Mouse (Mus musculus): ENCODE measurements around the gene Trp53tg5. TPM values are rescaled to one million over a fixed set of nuclear protein-coding genes. Genes with fewer than 3 reads are reported as not detected.

Trp53tg5 gene
- total RNA-seq, 2 experiments from 2014 or later = not detected

Other genes starting within 250 kb of the Trp53tg5 start
- not detected for gene Svs2, start 235.3 kb downstream of the Trp53tg5 start, total RNA-seq (2021)
- gene Svs3b, start 217.1 kb downstream of the Trp53tg5 start, total RNA-seq (2021) = not detected
- not detected for gene Svs4, start 195.3 kb downstream of the Trp53tg5 start, total RNA-seq (2021)
- gene Svs3a, start 184.5 kb downstream of the Trp53tg5 start, total RNA-seq (2021) = not detected
- gene Svs6, start 157.0 kb downstream of the Trp53tg5 start, total RNA-seq (2021) = not detected
- not detected for gene Svs5, start 141.0 kb downstream of the Trp53tg5 start, total RNA-seq (2021)
- 1 to 10 TPM in 1 of 2 experiments, not detected in 1; 1.1 TPM for gene Slpi, start 84.6 kb downstream of the Trp53tg5 start, total RNA-seq (2021)
- gene Rbpjl, start 70.6 kb downstream of the Trp53tg5 start, total RNA-seq (2021) = not detected
- gene Matn4, start 68.6 kb downstream of the Trp53tg5 start, total RNA-seq (2021) = 1 to 10 TPM; 1.5 to 1.7 TPM
- gene Sdc4, start 29.8 kb downstream of the Trp53tg5 start, total RNA-seq (2021) = 10 to 100 TPM; 36.5 to 50.3 TPM
- 10 to 100 TPM; 17.2 to 20.3 TPM for gene Sys1, start 16.8 kb downstream of the Trp53tg5 start, total RNA-seq (2021)
- 1 to 10 TPM; 2.5 to 5.3 TPM for gene Gm20458, start 12.8 kb downstream of the Trp53tg5 start, total RNA-seq (2021)
- gene Dbndd2, start 12.4 kb upstream of the Trp53tg5 start, total RNA-seq (2021) = 10 to 100 TPM; 24.6 to 25.8 TPM
- 10 to 100 TPM; 31.8 to 32.5 TPM for gene Pigt, start 23.8 kb upstream of the Trp53tg5 start, total RNA-seq (2021)
- gene Wfdc2, start 88.7 kb upstream of the Trp53tg5 start, total RNA-seq (2021) = under 1 TPM in 1 of 2 experiments, not detected in 1; 0.71 TPM
- gene Spint3, start 99.7 kb upstream of the Trp53tg5 start, total RNA-seq (2021) = not detected
- not detected for gene Wfdc6a, start 111.7 kb upstream of the Trp53tg5 start, total RNA-seq (2021)
- gene Eppin, start 119.9 kb upstream of the Trp53tg5 start, total RNA-seq (2021) = not detected
- gene Wfdc6b, start 139.8 kb upstream of the Trp53tg5 start, total RNA-seq (2021) = not detected
- gene Wfdc8, start 139.9 kb upstream of the Trp53tg5 start, total RNA-seq (2021) = not detected
- gene Wfdc16, start 165.1 kb upstream of the Trp53tg5 start, total RNA-seq (2021) = not detected
- not detected for gene Wfdc10, start 182.3 kb upstream of the Trp53tg5 start, total RNA-seq (2021)
- not detected for gene Wfdc9, start 182.9 kb upstream of the Trp53tg5 start, total RNA-seq (2021)
- gene Wfdc11, start 200.4 kb upstream of the Trp53tg5 start, total RNA-seq (2021) = not detected
- gene Wfdc13, start 211.4 kb upstream of the Trp53tg5 start, total RNA-seq (2021) = not detected
- gene Spint4, start 224.8 kb upstream of the Trp53tg5 start, total RNA-seq (2021) = not detected
- gene Spint5, start 241.6 kb upstream of the Trp53tg5 start, total RNA-seq (2021) = not detected